Mouse (Mus musculus) heart, adult 11 months (tissue): ENCODE data around the gene Stxbp4.

ENCODE experiments used
- DNase-seq: peaks from one replicate; pipeline ENCODE4 v3.0.0; 2022

Stxbp4 gene

GRCm38 (mm10) chr11:90649777-90650176, 11.9 kb upstream of the Stxbp4 start:
- DNase-seq, result no peak

- DNase-seq, result no peak
These were observed 487 bp upstream of the Stxbp4 start for GRCm38 (mm10) chr11:90638312-90638830.

GRCm38 (mm10) chr11:90634661-90635060, 3.2 kb downstream of the Stxbp4 start:
- DNase-seq, result no peak

- no peak for DNase-seq
These were observed 5.4 kb downstream of the Stxbp4 start for GRCm38 (mm10) chr11:90632480-90632879.

- DNase-seq, result no peak
These were observed 10.1 kb downstream of the Stxbp4 start for GRCm38 (mm10) chr11:90627751-90628150.

GRCm38 (mm10) chr11:90625174-90625573, 12.7 kb downstream of the Stxbp4 start:
- DNase-seq, result no peak

- DNase-seq, result no peak
These were observed 14.4 kb downstream of the Stxbp4 start for GRCm38 (mm10) chr11:90623477-90623876.

- no peak for DNase-seq
These were observed 15.4 kb downstream of the Stxbp4 start for GRCm38 (mm10) chr11:90622500-90622899.

- DNase-seq, result no peak
These were observed 15.8 kb downstream of the Stxbp4 start for GRCm38 (mm10) chr11:90622044-90622443.

GRCm38 (mm10) chr11:90616431-90616830, 21.5 kb downstream of the Stxbp4 start:
- no peak for DNase-seq

GRCm38 (mm10) chr11:90614743-90615142, 23.1 kb downstream of the Stxbp4 start:
- no peak for DNase-seq

- DNase-seq, result no peak
These were observed 25.8 kb downstream of the Stxbp4 start for GRCm38 (mm10) chr11:90612118-90612517.

GRCm38 (mm10) chr11:90603066-90603465, 34.8 kb downstream of the Stxbp4 start:
- no peak for DNase-seq

- no peak for DNase-seq
These were observed 42.1 kb downstream of the Stxbp4 start for GRCm38 (mm10) chr11:90595826-90596225.

GRCm38 (mm10) chr11:90590996-90591395, 46.9 kb downstream of the Stxbp4 start:
- DNase-seq, result no peak

GRCm38 (mm10) chr11:90586203-90586602, 51.7 kb downstream of the Stxbp4 start:
- peak; percentile 96 for DNase-seq

- DNase-seq, result no peak
These were observed 52.1 kb downstream of the Stxbp4 start for GRCm38 (mm10) chr11:90585754-90586153.

GRCm38 (mm10) chr11:90577057-90577780, 60.7 kb downstream of the Stxbp4 start:
- DNase-seq, result peak; percentile 95

GRCm38 (mm10) chr11:90576282-90576972, 61.5 kb downstream of the Stxbp4 start:
- DNase-seq, result no peak

- peak; percentile 64 for DNase-seq
These were observed 62.3 kb downstream of the Stxbp4 start for GRCm38 (mm10) chr11:90575491-90576048.

GRCm38 (mm10) chr11:90570646-90571259, 67.1 kb downstream of the Stxbp4 start:
- DNase-seq, result peak; percentile 53

GRCm38 (mm10) chr11:90558359-90559047, 79.4 kb downstream of the Stxbp4 start:
- DNase-seq, result peak; percentile 70

- peak; percentile 54 for DNase-seq
These were observed 81.4 kb downstream of the Stxbp4 start for GRCm38 (mm10) chr11:90556517-90556916.
